Mouse (Mus musculus) neutrophil, adult 59 days (primary cell): ENCODE measurements around the gene B4galt5. TPM values are rescaled to one million over a fixed set of nuclear protein-coding genes. Genes with fewer than 3 reads are reported as not detected.

Source experiments
- total RNA-seq, 2 experiments: library from RNA; stranded (reverse); gene quantifications; 1 replicate in 1 of 2; 2 replicates in 1 of 2; pipeline ENCODE4 v1.2.4; 2023

Gene B4galt5
- total RNA-seq, result 10 to 100 TPM; 24.4 to 33.0 TPM

DNA sequence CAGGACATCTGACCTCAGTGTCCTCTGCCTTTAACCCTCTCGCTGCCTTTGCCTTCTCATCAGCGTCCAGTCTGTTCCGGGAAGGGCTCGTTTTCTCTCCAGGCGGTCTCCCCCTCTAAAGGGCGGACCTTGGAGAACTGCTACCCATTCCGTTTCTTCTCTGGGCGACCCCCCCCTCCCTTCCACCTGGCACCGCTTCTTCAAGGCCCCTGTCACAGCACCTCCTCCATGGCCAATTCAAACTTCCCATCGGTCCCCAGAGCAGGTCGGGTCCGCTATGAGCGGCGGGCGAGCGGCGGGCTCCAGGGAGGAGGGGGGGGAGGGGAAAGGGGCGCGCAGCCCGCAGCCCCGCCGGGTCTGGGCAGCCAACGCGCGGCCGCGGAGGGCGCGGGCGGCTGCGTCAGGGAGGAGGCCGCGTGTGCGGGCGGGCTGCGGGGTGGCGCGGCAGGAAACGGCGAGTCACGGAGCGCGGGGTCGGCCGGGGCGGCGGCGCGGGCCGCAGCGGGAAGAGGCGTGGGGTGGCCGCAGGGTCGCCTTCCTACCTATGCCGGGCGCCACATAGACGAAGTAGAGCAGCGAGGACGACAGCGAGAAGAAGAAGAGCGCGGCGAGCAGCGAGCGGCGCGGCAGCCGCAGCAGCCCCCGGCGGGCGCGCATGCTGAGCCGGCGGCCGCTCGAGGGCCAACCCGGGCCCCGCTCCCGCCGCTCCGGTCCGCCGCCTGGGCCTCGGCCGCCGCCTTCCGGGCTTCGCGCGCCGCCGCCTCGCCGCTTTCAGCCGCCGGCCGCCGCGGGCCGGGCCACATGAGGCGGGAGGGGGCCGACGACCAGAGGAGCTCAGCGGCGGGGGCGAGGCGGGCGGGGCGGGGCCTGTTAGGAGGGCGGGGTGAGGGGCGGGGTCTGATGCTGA lies at the start of gene B4galt5:
Gene B4galt5, minus strand, starts transcription at position 808 of the 907 bp plus-strand sequence.

Other genes with a start within 250 kb of the B4galt5 start
- gene Kcnb1, start 159.0 kb downstream of the B4galt5 start, total RNA-seq, result under 1 TPM; 0.18 to 0.24 TPM
- under 1 TPM in 1 of 2 experiments, not detected in 1; 0.22 TPM for gene Ptgis, start 108.6 kb downstream of the B4galt5 start, total RNA-seq
- gene Slc9a8, start 72.5 kb upstream of the B4galt5 start, total RNA-seq, result 10 to 100 TPM; 36.8 to 40.9 TPM
- 10 to 100 TPM; 55.4 to 57.7 TPM for gene Rnf114, start 143.5 kb upstream of the B4galt5 start, total RNA-seq
- 10 to 100 TPM; 43.4 to 48.7 TPM for gene Spata2, start 143.7 kb upstream of the B4galt5 start, total RNA-seq
- 1 to 10 TPM; 1.8 to 2.4 TPM for gene Snai1, start 189.0 kb upstream of the B4galt5 start, total RNA-seq